Mouse (Mus musculus): ENCODE measurements around the gene Fcgrt.

GRCm38 (mm10) chr7:45073171-45073707, 30.4 kb downstream of the Fcgrt start:
- TF ChIP-seq CTCF (IDR thresholded peaks at IDR 0.05; ENCODE audit: insufficient read depth, low read length) (no peak), POLR2A (IDR thresholded peaks at IDR 0.05; ENCODE audit: borderline replicate concordance, extremely low read depth, low read depth, low read length) (no peak)
